Mouse (Mus musculus) lung, adult 2 months (tissue): Measurements from ENCODE around the gene Mcmbp. TPM values are rescaled to one million over a fixed set of nuclear protein-coding genes. Genes with fewer than 3 reads are reported as not detected.

Experiments
- DNase-seq: peaks from one replicate; pipeline ENCODE4 v3.0.0; 2022
- H3K4me1 ChIP-seq: fragments of 200-500 bp; 2 replicates; pipeline ENCODE4 v1.6.1; 2011; ENCODE audit warnings: low read length; ENCODE audit not compliant: control insufficient read depth, insufficient read depth
- H3K4me3 ChIP-seq: fragments of 200-500 bp; replicated peaks from 2 replicates; pipeline ENCODE3; 2011; ENCODE audit warnings: low read depth, mild to moderate bottlenecking, control low read depth, low read length; ENCODE audit errors: extremely low read depth
- CTCF ChIP-seq: fragments of 200-500 bp; IDR thresholded peaks from 2 replicates; pipeline ENCODE4 v1.5.1; 2011; ENCODE audit warnings: mild to moderate bottlenecking, low read length, control low read depth; ENCODE audit not compliant: insufficient read depth
- POLR2A ChIP-seq: fragments of 200-500 bp; IDR thresholded peaks from 2 replicates; pipeline ENCODE4 v1.6.1; 2011; ENCODE audit warnings: low read depth, mild to moderate bottlenecking, control low read depth, low read length, borderline replicate concordance; ENCODE audit errors: extremely low read depth
- WGBS: fragments of 180-500 bp; shearing (Covaris S2); methylation state at CpG from one replicate; pipeline ENCODE4 v1.1.7; 2018; 5-methylcytosine and 5-hydroxymethylcytosine counted together
- polyA plus RNA-seq: library from polyadenylated mRNA; depleted of rRNA; stranded (reverse); fragments of >200 nt; gene quantifications from 2 replicates; pipeline ENCODE4 v1.2.3, GENCODE M21; 2012

Mcmbp gene
- polyA plus RNA-seq, 1 experiment, result 32.5 TPM

GRCm38 (mm10) chr7:128748758-128749157 is 8.5 kb upstream of the Mcmbp start:
- 26% methylated on average over 3 of the region's 3 CpGs for WGBS
- Histone ChIP-seq H3K4me1 (peaks cover 9% of the 10 kb centered on the region; the same call in 1 of the 2 replicates), H3K4me3 (no peak overlapping the region)
- TF ChIP-seq CTCF, result no peak
- peak; percentile 48 for DNase-seq

DNA sequence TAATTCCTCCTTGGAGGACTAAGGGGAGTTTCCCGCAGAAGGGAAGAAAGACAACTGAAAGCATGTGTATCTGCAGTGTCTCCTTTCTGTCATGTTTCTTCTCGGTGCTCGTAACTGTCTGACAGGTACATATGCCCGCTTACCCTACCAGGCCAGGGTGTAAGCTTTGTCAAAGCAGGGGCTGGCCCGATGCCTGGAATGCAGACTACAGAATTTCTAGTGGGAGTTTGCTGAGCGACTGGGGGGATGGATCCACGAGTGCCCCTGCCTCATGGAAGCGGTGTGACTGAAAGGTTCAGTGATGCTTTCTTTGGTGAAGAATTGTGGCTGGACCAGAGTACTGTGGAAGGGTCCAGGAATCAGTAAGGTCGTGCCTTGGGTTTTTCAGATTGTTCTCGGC is 5.9 kb upstream of the Mcmbp start:
- 75% methylated on average over 10 of the region's 10 CpGs for WGBS
- H3K4me3 ChIP-seq, result no peak overlapping the region
- H3K4me1 ChIP-seq, result peaks cover 9% of the 10 kb centered on the region; the same call in 1 of the 2 replicates
- DNase-seq, result no peak
- no peak for TF ChIP-seq POLR2A

DNA sequence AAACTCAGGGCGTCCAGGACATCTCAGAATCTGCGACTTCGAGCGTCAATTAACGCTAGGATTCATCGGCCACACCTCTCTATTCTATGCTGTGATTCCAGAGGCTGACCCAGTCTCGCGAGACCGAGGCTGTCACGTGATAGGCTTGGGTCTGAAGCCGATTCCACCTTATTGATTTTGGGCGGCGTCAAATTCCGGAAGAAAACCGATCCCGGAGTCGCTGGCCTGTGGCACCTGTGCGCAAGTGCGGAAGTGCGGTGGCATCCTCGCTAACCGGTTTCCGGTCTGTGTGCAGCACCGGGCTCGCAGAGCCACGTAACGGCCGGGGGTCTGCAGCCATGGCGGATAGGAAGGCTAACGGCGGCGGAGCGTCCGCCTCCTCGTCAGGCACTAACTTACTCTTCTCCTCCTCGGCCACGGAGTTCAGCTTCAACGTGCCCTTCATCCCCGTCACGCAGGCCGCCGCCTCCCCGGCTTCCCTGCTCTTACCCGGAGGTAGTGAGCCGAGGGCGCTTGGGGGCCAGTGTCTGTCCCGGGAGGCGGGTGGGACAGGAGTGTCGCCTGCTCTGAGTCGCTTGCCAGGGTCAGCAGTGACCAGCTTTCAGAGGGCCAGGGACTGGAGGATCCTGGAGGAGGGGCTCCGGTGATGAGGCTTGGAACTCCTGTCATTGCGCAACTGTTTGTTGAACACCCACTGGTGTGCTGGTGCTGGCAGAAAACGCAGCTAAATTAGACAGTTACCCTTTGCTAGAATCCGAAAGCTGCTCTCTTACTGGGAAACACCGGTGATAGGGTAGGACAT is 4.6 kb upstream of the Mcmbp start, which contains the start of gene Sec23ip:
Gene Sec23ip (plus strand): TSS at position 260 of the 802 bp plus-strand sequence.
- Histone ChIP-seq H3K4me3 (peak within 1 kb of the TSS; percentile 93), H3K4me1 (peaks cover 9% of the 10 kb centered on the region; the same call in 1 of the 2 replicates)
- peak; percentile 98 for DNase-seq
- under 1% methylated on average over 55 of the region's 55 CpGs for WGBS
- no peak for TF ChIP-seq CTCF
- peak; percentile 97 for TF ChIP-seq POLR2A

- Histone ChIP-seq H3K4me1 (peaks cover 9% of the 10 kb centered on the region), H3K4me3 (no peak overlapping the region)
- WGBS, result 50% methylated on average over 2 of the region's 2 CpGs
- TF ChIP-seq CTCF (no peak), POLR2A (no peak)
- DNase-seq, result no peak
Measured at GRCm38 (mm10) chr7:128743898-128744297, 3.6 kb upstream of the Mcmbp start.

DNA sequence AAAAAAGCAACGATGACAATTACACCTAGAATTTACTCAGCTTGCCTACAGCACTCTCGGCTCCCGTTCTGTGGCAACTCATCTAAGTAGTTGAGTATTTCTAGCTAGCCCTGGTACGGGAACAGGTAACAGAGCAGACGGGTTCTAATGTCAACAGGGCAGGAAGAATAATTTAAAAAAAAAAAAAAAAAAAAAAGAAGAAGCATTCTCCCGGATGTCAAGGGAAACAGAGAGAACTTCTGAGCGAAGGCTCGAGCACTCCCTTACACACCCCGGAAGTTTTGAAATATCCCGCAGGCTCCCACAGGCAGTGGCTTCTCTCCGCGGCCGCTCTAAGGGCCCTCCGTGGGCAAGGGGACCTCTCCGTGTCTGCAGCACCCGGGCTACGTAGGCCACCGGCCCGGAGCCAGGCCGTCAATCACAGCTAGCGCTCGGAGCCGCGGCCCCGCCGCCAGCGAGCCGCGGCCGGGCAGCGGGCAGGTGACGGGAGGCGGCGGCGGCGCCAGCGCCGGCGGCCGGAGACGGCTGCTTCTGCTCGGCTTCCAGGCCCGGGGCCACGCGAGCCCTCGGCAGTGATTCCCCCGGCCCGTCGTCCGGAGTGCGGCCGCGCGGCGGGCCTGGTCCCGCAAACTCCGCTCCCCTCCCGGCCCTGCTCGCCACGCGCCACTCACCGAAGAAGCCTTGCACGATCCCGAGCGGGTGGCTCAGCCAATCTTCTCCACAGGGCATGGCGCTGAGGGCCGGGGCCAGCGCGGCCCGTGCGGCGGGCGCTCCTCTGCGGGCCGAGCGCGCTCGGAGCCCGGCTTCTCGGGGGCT is 625 bp downstream of the Mcmbp start:
- Histone ChIP-seq H3K4me3 (peak overlapping the region; percentile 84), H3K4me1 (peaks cover 10% of the 10 kb centered on the region)
- DNase-seq, result peak; percentile 65
- TF ChIP-seq POLR2A (peak; percentile 28; the same call in 1 of the 2 replicates), CTCF (no peak)
- under 1% methylated on average over 79 of the region's 80 CpGs for WGBS

DNA sequence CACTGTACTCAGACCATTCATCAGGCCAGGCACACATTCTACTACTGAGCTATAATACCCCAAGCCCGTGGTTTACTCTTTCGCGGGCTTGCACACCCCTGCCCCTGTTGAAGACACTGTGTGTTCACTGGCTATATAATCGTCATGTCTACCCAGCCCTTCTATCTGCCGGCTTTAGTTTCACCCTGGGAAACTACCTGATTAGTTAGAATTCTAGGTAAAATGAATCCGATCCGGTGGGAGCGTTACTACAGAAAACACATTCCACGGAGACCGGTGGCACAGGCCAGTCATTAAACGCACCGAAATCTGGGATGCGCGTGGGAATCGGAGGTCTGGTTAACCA is 1.2 kb downstream of the Mcmbp start:
- no peak for DNase-seq
- Histone ChIP-seq H3K4me3 (peak overlapping the region; percentile 84), H3K4me1 (peaks cover 10% of the 10 kb centered on the region)
- 2% methylated on average over 15 of the region's 15 CpGs for WGBS
- TF ChIP-seq CTCF, result no peak
- TF ChIP-seq POLR2A, result no peak

DNA sequence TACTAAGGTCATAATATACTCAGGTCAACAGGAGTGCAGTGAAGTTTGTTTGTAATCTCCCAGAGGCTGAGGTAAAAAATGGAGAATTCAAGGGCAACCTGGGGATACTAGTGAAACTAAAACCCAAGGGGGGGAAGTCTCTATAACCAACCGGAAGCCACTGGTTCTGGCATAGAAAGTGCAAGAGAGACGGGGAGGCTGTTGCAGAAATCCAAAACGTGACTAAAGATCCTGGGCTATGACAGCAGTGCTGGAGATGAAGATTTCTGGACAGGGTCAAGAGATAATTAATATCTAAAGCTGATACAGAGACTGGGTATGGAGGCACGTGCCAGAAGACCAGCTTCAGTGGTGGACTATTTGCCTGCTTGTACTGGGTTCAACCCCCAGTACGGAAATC is 2.3 kb downstream of the Mcmbp start:
- TF ChIP-seq POLR2A (no peak), CTCF (no peak)
- 37% methylated on average over 5 of the region's 5 CpGs for WGBS
- no peak overlapping the region for H3K4me3 ChIP-seq
- peaks cover 10% of the 10 kb centered on the region for H3K4me1 ChIP-seq
- no peak for DNase-seq

GRCm38 (mm10) chr7:128731585-128731984 is 8.7 kb downstream of the Mcmbp start:
- Histone ChIP-seq H3K4me3 (no peak overlapping the region), H3K4me1 (peaks cover 2% of the 10 kb centered on the region; the same call in 1 of the 2 replicates)
- TF ChIP-seq CTCF (no peak), POLR2A (no peak)
- DNase-seq, result no peak
- 71% methylated on average over 2 of the region's 2 CpGs for WGBS

- Histone ChIP-seq H3K4me3 (no peak overlapping the region), H3K4me1 (peaks cover 2% of the 10 kb centered on the region; the same call in 1 of the 2 replicates)
- 25% methylated on average over 10 of the region's 10 CpGs for WGBS
- TF ChIP-seq CTCF (no peak), POLR2A (no peak)
- DNase-seq, result no peak
Measured at GRCm38 (mm10) chr7:128728738-128729137, 11.6 kb downstream of the Mcmbp start.
